Mouse (Mus musculus) CH12.LX (cell line): ENCODE results near the gene Col6a2. TPM values are rescaled to one million over a fixed set of nuclear protein-coding genes. Genes with fewer than 3 reads are reported as not detected.

Experiments used
- DNase-seq: peaks from one replicate; pipeline ENCODE4 v3.0.0-alpha.2; 2013; ENCODE audit errors: extremely low read depth
- H3K27ac ChIP-seq: 2 replicates; pipeline ENCODE4 v1.5.1; 2012; ENCODE audit warnings: low read depth, mild to moderate bottlenecking, control low read depth, moderate library complexity; ENCODE audit not compliant: insufficient read depth
- H3K27me3 ChIP-seq: replicated peaks from 2 replicates; pipeline ENCODE3; 2012; ENCODE audit warnings: inconsistent platforms
- H3K36me3 ChIP-seq, 2 experiments: replicated peaks in 1 of 2; 2 replicates each; pipeline versions ENCODE3 to v1.6.1; 2012; ENCODE audit warnings: inconsistent platforms in 1 of 2, low read length in 1 of 2, mild to moderate bottlenecking in 1 of 2, mixed read lengths in 1 of 2, moderate library complexity in 1 of 2; ENCODE audit not compliant: control insufficient read depth in 1 of 2, insufficient read depth in 1 of 2
- H3K4me1 ChIP-seq, 2 experiments: 2 replicates each; pipeline ENCODE4 v1.6.1; 2012; ENCODE audit warnings: inconsistent platforms in 1 of 2, moderate library complexity in 1 of 2; ENCODE audit not compliant: insufficient read depth in 2 of 2, control insufficient read depth in 1 of 2
- H3K4me2 ChIP-seq: 2 replicates; pipeline ENCODE4 v1.6.1; 2012; ENCODE audit warnings: low read depth, mild to moderate bottlenecking, control low read depth; ENCODE audit not compliant: poor library complexity, insufficient read depth, severe bottlenecking
- H3K4me3 ChIP-seq, 3 experiments: fragments of 150-350 bp in 1 of 3; sonication (generic) in 1 of 3; replicated peaks in 1 of 3; 2 replicates each; pipeline versions ENCODE3 to v1.5.1; 2011 to 2012; ENCODE audit warnings: low read depth in 2 of 3, low read length in 2 of 3, mild to moderate bottlenecking in 2 of 3, moderate library complexity in 2 of 3, control low read depth in 1 of 3, improper control_type of control experiment in 1 of 3, inconsistent platforms in 1 of 3, mixed read lengths in 1 of 3; ENCODE audit not compliant: poor library complexity in 1 of 3
- H3K79me2 ChIP-seq: replicated peaks from 2 replicates; pipeline ENCODE4 v1.6.1; 2012; ENCODE audit warnings: mild to moderate bottlenecking, moderate library complexity; ENCODE audit not compliant: control insufficient read depth, poor library complexity, insufficient read depth, severe bottlenecking; ENCODE audit errors: extremely low read depth
- H3K9ac ChIP-seq: 2 replicates; pipeline ENCODE4 v1.6.1; 2012; ENCODE audit warnings: low read depth, mild to moderate bottlenecking, control low read depth, moderate library complexity; ENCODE audit not compliant: insufficient read depth
- H3K9me3 ChIP-seq: replicated peaks from 2 replicates; pipeline ENCODE3; 2012; ENCODE audit warnings: low read length, inconsistent platforms, mixed read lengths
- CHD1 ChIP-seq: IDR thresholded peaks from 2 replicates; pipeline ENCODE4 v1.6.1; 2012; ENCODE audit warnings: low read depth, low read length, improper control_type of control experiment, inconsistent platforms
- CTCF ChIP-seq, 2 experiments: IDR thresholded peaks in 1 of 2; conservative IDR thresholded peaks in 1 of 2; 2 replicates each; pipeline ENCODE4 v1.5.1; 2011 to 2012; ENCODE audit warnings: low read depth in 2 of 2, low read length in 2 of 2, improper control_type of control experiment in 1 of 2, inconsistent platforms in 1 of 2, mild to moderate bottlenecking in 1 of 2, moderate library complexity in 1 of 2
- ELF1 ChIP-seq: IDR thresholded peaks from 2 replicates; pipeline ENCODE4 v1.6.1; 2014; ENCODE audit warnings: low read depth, mild to moderate bottlenecking, inconsistent platforms, low read length, improper control_type of control experiment
- IRF4 ChIP-seq: IDR thresholded peaks from 2 replicates; pipeline ENCODE4 v1.6.1; 2014; ENCODE audit warnings: low read depth, mild to moderate bottlenecking, inconsistent platforms, low read length, improper control_type of control experiment
- JUN ChIP-seq: IDR thresholded peaks from 2 replicates; pipeline ENCODE4 v1.6.1; 2011; ENCODE audit warnings: low read depth, mild to moderate bottlenecking, low read length, improper control_type of control experiment, moderate library complexity; ENCODE audit not compliant: insufficient read depth
- KAT2A ChIP-seq: IDR thresholded peaks from 2 replicates; pipeline ENCODE4 v1.6.1; 2012; ENCODE audit warnings: low read length, improper control_type of control experiment, inconsistent platforms; ENCODE audit not compliant: insufficient replicate concordance
- MAFK ChIP-seq: IDR thresholded peaks from 2 replicates; pipeline ENCODE4 v1.6.1; 2011; ENCODE audit warnings: low read length, improper control_type of control experiment; ENCODE audit not compliant: insufficient replicate concordance
- MAZ ChIP-seq: IDR thresholded peaks from 2 replicates; pipeline ENCODE4 v1.6.1; 2012; ENCODE audit warnings: low read depth, mild to moderate bottlenecking, inconsistent platforms, low read length, improper control_type of control experiment, moderate library complexity
- MEF2A ChIP-seq: IDR thresholded peaks from 2 replicates; pipeline ENCODE4 v1.6.1; 2014; ENCODE audit warnings: low read depth, mild to moderate bottlenecking, inconsistent platforms, low read length, improper control_type of control experiment, borderline replicate concordance
- MXI1 ChIP-seq: IDR thresholded peaks from 2 replicates; pipeline ENCODE4 v1.6.1; 2011; ENCODE audit warnings: mild to moderate bottlenecking, low read depth, low read length, improper control_type of control experiment
- NELFE ChIP-seq: IDR thresholded peaks from 2 replicates; pipeline ENCODE4 v1.6.1; 2011; ENCODE audit warnings: low read depth, low read length, improper control_type of control experiment
- NRF1 ChIP-seq: IDR thresholded peaks from 2 replicates; pipeline ENCODE4 v1.6.1; 2014; ENCODE audit warnings: low read depth, mild to moderate bottlenecking, inconsistent platforms, low read length, improper control_type of control experiment, moderate library complexity
- PAX5 ChIP-seq: IDR thresholded peaks from 2 replicates; pipeline ENCODE4 v1.6.1; 2012; ENCODE audit warnings: low read length, inconsistent platforms, mixed read lengths
- RAD21 ChIP-seq: IDR thresholded peaks from 2 replicates; pipeline ENCODE4 v1.6.1; 2011; ENCODE audit warnings: low read depth, mild to moderate bottlenecking, low read length, improper control_type of control experiment, moderate library complexity
- RCOR1 ChIP-seq: conservative IDR thresholded peaks from 2 replicates; pipeline ENCODE4 v1.6.1; 2012; ENCODE audit warnings: low read depth, mild to moderate bottlenecking, inconsistent platforms, low read length, improper control_type of control experiment
- TCF12 ChIP-seq: IDR thresholded peaks from 2 replicates; pipeline ENCODE4 v1.6.1; 2014; ENCODE audit warnings: low read depth, mild to moderate bottlenecking, inconsistent platforms, low read length, improper control_type of control experiment
- dilution Hi-C: fragments of 300-500 bp; cut with MboI; formaldehyde crosslinking; loops from 2 replicates; pipeline ENCODE4 v1.14.3; 2020; ENCODE audit warnings: low sequenced_read_pairs; ENCODE audit not compliant: extremely low pct_unique_long_range_greater_than_20kb, extremely low pct_ligation_motif_present
- in situ Hi-C: fragments of 300-500 bp; cut with MboI; formaldehyde crosslinking; loops from 3 replicates; pipeline ENCODE4 v1.14.3; 2019; ENCODE audit warnings: low sequenced_read_pairs, low pct_ligation_motif_present, low pct_unique_long_range_greater_than_20kb, mixed read lengths
- polyA plus RNA-seq: library from polyadenylated mRNA; unstranded; fragments of >175 nt; gene quantifications from 2 replicates; pipeline ENCODE4 v1.2.1, GENCODE M21; 2012; ENCODE audit warnings: low read depth; ENCODE audit not compliant: insufficient read length
- total RNA-seq, 2 experiments: library from RNA; depleted of rRNA; stranded (reverse); fragments of 300-350 nt in 1 of 2; fragments of >200 nt in 1 of 2; gene quantifications; 2 replicates each; pipeline ENCODE4 v1.2.3; 2012 to 2014

Col6a2 gene
- total and polyA plus RNA-seq, 3 experiments, result not detected

DNA sequence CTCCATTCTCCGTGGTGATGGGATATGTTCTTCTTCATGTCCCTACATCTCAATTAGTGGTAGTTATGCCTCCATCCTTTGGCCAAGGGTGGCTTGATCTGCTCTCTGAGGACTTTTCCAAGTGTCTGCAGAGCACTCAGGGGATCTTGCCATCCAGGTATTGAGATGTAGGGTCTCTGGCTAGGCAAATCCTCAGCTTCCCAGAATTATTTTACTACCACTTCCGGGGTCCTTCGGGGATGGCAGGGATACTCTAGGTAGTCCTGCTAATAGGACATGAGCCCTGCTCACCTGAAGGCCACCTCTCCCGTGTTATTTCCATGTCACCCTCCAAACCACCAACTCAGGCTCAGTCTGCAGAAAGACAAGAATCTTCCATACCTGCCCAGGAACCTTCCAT, 13.2 kb upstream of the Col6a2 start:
- dilution Hi-C loops, result no loop called here
- no peaks in the 10 kb centered on the region for H3K36me3 ChIP-seq

DNA sequence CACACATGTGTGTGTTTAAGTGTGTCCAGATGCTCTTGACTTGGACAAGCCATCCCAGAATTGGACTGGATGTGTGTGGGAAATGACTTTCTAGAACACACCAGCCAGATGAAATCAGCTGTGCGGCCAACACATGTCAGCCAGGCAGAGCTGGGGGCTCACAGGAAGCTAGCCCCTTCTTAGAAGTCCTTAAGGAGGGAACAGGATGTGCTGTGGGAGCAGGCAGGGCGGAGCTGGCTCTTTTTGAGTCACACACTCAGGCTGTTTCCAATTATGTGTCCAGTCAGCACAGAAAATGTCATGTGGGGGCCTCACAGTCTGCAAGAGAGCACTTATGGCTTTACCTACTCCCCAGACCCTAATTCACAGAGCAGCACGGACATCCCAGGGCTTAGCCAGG, 12.6 kb upstream of the Col6a2 start:
- TF ChIP-seq RAD21 (no peak), RCOR1 (no peak), NRF1 (no peak), KAT2A (no peak), MAFK (no peak), TCF12 (no peak), CTCF (conservative IDR thresholded peaks at IDR 0.05 in 1 of 2, IDR thresholded peaks at IDR 0.05 in 1 of 2; ENCODE audit: low read depth in 2 of 2, low read length in 2 of 2) (no peak)
- Histone ChIP-seq H3K4me1 (no peaks in the 10 kb centered on the region), H3K4me3 (no peak overlapping the region), H3K79me2 (no peaks in the 10 kb centered on the region), H3K36me3 (no peaks in the 10 kb centered on the region), H3K9ac (no peak overlapping the region), H3K9me3 (no peaks in the 10 kb centered on the region), H3K4me2 (no peak overlapping the region), H3K27ac (no peak overlapping the region), H3K27me3 (peaks cover 77% of the 10 kb centered on the region)
- dilution Hi-C loops, result no loop called here
- in situ Hi-C loops, result no loop called here
- no peak for DNase-seq

More for the DNA sequence above, 13.2 kb upstream of the Col6a2 start:
- Histone ChIP-seq H3K9ac (no peak overlapping the region), H3K4me2 (no peak overlapping the region), H3K9me3 (no peaks in the 10 kb centered on the region), H3K27ac (no peak overlapping the region), H3K79me2 (no peaks in the 10 kb centered on the region), H3K4me1 (no peaks in the 10 kb centered on the region), H3K4me3 (no peak overlapping the region), H3K27me3 (peaks cover 79% of the 10 kb centered on the region)
- in situ Hi-C loops, result no loop called here
- DNase-seq, result no peak
- TF ChIP-seq MXI1, result no peak
- no peak for TF ChIP-seq PAX5
- no peak for TF ChIP-seq CHD1

DNA sequence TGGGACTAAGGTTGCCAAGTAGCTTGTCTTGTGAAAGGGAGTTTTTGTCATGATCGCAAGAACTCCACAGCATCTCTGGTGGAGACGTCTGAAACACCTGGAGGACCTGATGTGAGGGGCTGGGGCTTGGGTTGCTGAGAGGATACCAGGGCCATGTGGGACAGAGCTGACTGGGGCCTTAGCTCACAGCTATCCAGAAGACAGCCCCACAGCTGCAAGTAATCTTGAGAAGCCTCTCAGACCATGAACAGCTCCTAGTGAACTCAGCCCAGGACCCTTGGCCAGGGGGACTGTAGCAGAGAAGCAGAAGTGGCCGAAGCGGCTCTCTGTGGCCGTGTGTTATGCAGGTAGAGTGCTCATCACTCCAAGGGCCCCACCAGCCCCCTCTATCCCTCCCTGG, 11.2 kb upstream of the Col6a2 start:
- Histone ChIP-seq H3K4me1 (no peaks in the 10 kb centered on the region), H3K27me3 (peaks cover 78% of the 10 kb centered on the region), H3K79me2 (no peaks in the 10 kb centered on the region), H3K4me2 (no peak overlapping the region), H3K9me3 (no peaks in the 10 kb centered on the region), H3K27ac (no peak overlapping the region), H3K9ac (no peak overlapping the region), H3K4me3 (no peak overlapping the region), H3K36me3 (no peaks in the 10 kb centered on the region)
- TF ChIP-seq NRF1, result no peak
- no peak for TF ChIP-seq JUN
- TF ChIP-seq MAFK, result no peak
- no peak for TF ChIP-seq NELFE
- TF ChIP-seq IRF4, result no peak
- TF ChIP-seq ELF1, result no peak
- no peak for TF ChIP-seq MEF2A
- TF ChIP-seq CHD1, result no peak
- no peak for TF ChIP-seq TCF12
- no peak for TF ChIP-seq MAZ
- in situ Hi-C loops (no loop called here), dilution Hi-C loops (no loop called here)
- DNase-seq, result no peak
